Mouse (Mus musculus): ENCODE data around the gene Gatad2b.

DNA sequence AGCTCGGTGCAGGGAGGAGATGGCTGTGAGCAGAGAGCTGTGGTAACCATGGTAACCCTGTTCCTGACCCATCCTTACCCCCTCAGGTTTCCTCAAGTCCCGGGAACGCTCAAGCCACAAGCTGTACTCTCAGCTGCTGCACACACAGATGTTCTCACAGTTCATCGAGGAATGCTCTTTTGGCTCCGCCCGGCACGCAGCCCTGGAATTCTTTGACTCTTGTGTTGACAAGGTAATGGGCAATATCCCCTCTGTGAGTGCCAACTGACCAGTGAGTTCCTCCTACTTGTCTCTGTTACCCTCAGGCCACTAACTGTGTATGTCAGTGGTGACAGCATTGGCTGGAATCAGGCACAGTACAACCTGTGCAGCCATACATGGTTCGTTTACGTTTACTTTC is 20.8 kb upstream of the Gatad2b start:
- TF ChIP-seq CTCF (IDR thresholded peaks at IDR 0.05; ENCODE audit: borderline replicate concordance, insufficient read depth, low read depth, low read length): no peak
- TF ChIP-seq POLR2A (IDR thresholded peaks at IDR 0.05; ENCODE audit: borderline replicate concordance, insufficient read depth, low read length): no peak
